Mouse (Mus musculus) intestine, embryonic 16.5 days (tissue): ENCODE data around the gene Rnps1. TPM values are rescaled to one million over a fixed set of nuclear protein-coding genes. Genes with fewer than 3 reads are reported as not detected.

Source experiments
- ATAC-seq: fragments of 200-750 bp; cut with Nextera tagmentation; 2 replicates; pipeline ENCODE4 v1.8.0; 2017; ENCODE audit warnings: moderate TSS enrichment, moderate library complexity
- H3K27ac ChIP-seq: fragments of 300-500 bp; sonication (generic); 2 replicates; pipeline ENCODE4 v1.5.1; 2014; ENCODE audit warnings: mild to moderate bottlenecking, low read length
- H3K27me3 ChIP-seq: fragments of 300-500 bp; sonication (generic); replicated peaks from 2 replicates; pipeline ENCODE4 v1.6.1; 2014; ENCODE audit warnings: low read length, control low read depth, mixed read lengths; ENCODE audit not compliant: control insufficient read depth, insufficient read depth
- H3K36me3 ChIP-seq: fragments of 300-500 bp; sonication (generic); 2 replicates; pipeline ENCODE4 v1.6.1; 2014; ENCODE audit warnings: low read length, control low read depth; ENCODE audit not compliant: control insufficient read depth, insufficient read depth
- H3K4me1 ChIP-seq: fragments of 300-500 bp; sonication (generic); 2 replicates; pipeline ENCODE4 v1.6.1; 2014; ENCODE audit warnings: low read length, control low read depth, mixed read lengths; ENCODE audit not compliant: control insufficient read depth, insufficient read depth
- H3K4me2 ChIP-seq: fragments of 300-500 bp; sonication (generic); 2 replicates; pipeline ENCODE4 v1.6.1; 2014; ENCODE audit warnings: low read depth, low read length, control low read depth
- H3K4me3 ChIP-seq: fragments of 300-500 bp; sonication (generic); 2 replicates; pipeline ENCODE4 v1.5.1; 2014; ENCODE audit warnings: mild to moderate bottlenecking, low read length
- H3K9ac ChIP-seq: fragments of 300-500 bp; sonication (generic); 2 replicates; pipeline ENCODE4 v1.6.1; 2014; ENCODE audit warnings: low read depth, low read length
- H3K9me3 ChIP-seq: fragments of 300-500 bp; sonication (generic); 2 replicates; pipeline ENCODE4 v1.6.1; 2016; ENCODE audit warnings: low read length, control low read depth; ENCODE audit not compliant: control insufficient read depth
- WGBS: fragments of 180-500 bp; shearing (Covaris S2); extraction: QIAGEN DNeasy Blood & Tissue Kit; methylation state at CpG from one replicate; pipeline ENCODE4 v1.1.7; 2014; 5-methylcytosine and 5-hydroxymethylcytosine counted together
- polyA plus RNA-seq: library from polyadenylated mRNA; unstranded; fragments of >200 nt; fragmentation: Nextera tagmentation; extraction: Ambion mirVana; gene quantifications from 2 replicates; pipeline ENCODE4 v1.2.1, GENCODE M21; 2015

Gene Rnps1
- polyA plus RNA-seq, 1 experiment from 2014 or later = 248 TPM

DNA sequence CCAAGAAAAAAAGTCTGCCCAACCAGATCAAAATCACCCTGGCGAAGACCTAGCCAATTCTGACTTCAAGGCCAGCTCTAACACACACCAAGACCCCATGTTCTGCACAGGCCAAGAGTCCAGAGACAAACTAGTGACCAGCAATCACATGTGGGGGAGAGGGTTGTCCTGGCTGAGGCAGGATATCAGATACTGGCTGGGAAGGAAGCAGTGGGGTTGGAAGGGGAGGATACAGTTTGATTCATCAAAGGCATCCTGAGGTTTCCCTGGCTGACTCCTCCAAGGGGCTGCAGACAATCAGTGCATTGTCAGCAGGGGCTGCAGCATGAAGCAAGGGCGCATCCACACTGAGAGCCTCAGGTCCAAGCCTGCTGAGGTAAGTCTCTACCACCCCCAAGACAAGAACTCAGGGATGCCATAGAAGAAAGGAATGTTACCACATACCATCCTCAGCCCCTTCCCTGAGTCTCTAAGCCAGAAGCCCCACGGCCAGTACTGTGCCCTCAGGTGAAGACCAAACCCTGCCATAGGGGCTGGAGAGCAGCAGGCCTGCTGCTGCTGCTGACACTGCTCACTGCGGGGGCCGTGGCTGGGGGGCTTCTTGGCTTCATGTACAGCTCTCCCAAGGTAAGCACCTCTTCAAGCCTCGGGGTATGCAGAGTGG, 59.4 kb downstream of the Rnps1 start, which contains the start of gene Bricd5:
Gene Bricd5 (plus strand): TSS at position 273 of the 664 bp plus-strand sequence.
- peaks cover 26% of the 10 kb centered on the region for H3K36me3 ChIP-seq

DNA sequence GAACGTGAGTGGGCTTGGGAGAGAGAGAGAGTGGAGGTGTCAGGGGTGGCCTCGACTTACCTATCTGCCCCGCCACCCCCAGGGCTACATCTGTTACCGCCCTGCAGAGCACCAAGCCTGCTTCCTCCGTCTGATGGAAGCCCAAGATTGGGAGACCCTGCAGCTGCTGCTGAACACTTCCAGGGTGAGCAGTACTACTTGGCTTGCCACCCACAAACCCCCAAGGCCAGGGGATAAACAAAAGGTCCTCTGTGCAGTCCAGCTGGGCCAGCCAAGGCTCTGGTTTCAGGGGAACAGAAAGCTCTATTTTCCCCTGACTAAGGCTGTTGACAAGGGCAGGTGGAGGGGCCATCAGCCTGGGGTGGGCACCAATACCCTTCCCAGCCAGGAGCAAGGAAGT, 60.2 kb downstream of the Rnps1 start:
- H3K9me3 ChIP-seq = no peaks in the 10 kb centered on the region
- peak overlapping the region; percentile 95 for H3K27ac ChIP-seq

More for the DNA sequence above, 59.4 kb downstream of the Rnps1 start, which contains the start of gene Bricd5:
- Histone ChIP-seq H3K27ac (peak within 1 kb of the TSS; percentile 95), H3K27me3 (no peaks in the 10 kb centered on the region), H3K4me1 (peaks cover 37% of the 10 kb centered on the region), H3K4me2 (peak within 1 kb of the TSS; percentile 92), H3K9ac (peak within 1 kb of the TSS; percentile 96), H3K4me3 (peak within 1 kb of the TSS; percentile 93), H3K9me3 (no peaks in the 10 kb centered on the region)
- WGBS = 74% methylated on average over 6 of the region's 6 CpGs
- no peak for ATAC-seq

More for the DNA sequence above, 60.2 kb downstream of the Rnps1 start:
- ATAC-seq = no peak
- 71% methylated on average over 5 of the region's 5 CpGs for WGBS
- H3K4me1 ChIP-seq = peaks cover 37% of the 10 kb centered on the region
- no peak overlapping the region for H3K9ac ChIP-seq
- H3K4me2 ChIP-seq = no peak overlapping the region
- no peak overlapping the region for H3K4me3 ChIP-seq
- peaks cover 26% of the 10 kb centered on the region for H3K36me3 ChIP-seq
- no peaks in the 10 kb centered on the region for H3K27me3 ChIP-seq

Other genes with a start within 250 kb of the Rnps1 start
- 783 and 890 TPM in 2 replicates for gene Atp6v0c, start 244.9 kb upstream of the Rnps1 start, polyA plus RNA-seq
- gene Tbc1d24, start 209.0 kb upstream of the Rnps1 start, polyA plus RNA-seq = 5.5 and 6.1 TPM in 2 replicates
- gene Ntn3, start 205.0 kb upstream of the Rnps1 start, polyA plus RNA-seq = 3.1 and 3.5 TPM in 2 replicates
- gene Tedc2, start 193.7 kb upstream of the Rnps1 start, polyA plus RNA-seq = 8.7 TPM in 2 replicates
- gene Ccnf, start 163.1 kb upstream of the Rnps1 start, polyA plus RNA-seq = 45.6 and 49.9 TPM in 2 replicates
- gene Abca17, start 63.5 kb upstream of the Rnps1 start, polyA plus RNA-seq = not detected in 2 replicates
- gene Abca3, start 62.6 kb upstream of the Rnps1 start, polyA plus RNA-seq = 9.6 and 11.3 TPM in 2 replicates
- 159 and 161 TPM in 2 replicates for gene Eci1, start 12.1 kb downstream of the Rnps1 start, polyA plus RNA-seq
- gene Dnase1l2, start 28.5 kb downstream of the Rnps1 start, polyA plus RNA-seq = 1.5 and 1.8 TPM in 2 replicates
- 26.1 and 27.1 TPM in 2 replicates for gene E4f1, start 55.7 kb downstream of the Rnps1 start, polyA plus RNA-seq
- gene Pgp, start 55.8 kb downstream of the Rnps1 start, polyA plus RNA-seq = 83.8 and 87.1 TPM in 2 replicates
- gene Bricd5, start 59.3 kb downstream of the Rnps1 start, polyA plus RNA-seq = 0.34 and 0.40 TPM in 2 replicates
- 25.1 and 26.0 TPM in 2 replicates for gene Mlst8, start 64.5 kb downstream of the Rnps1 start, polyA plus RNA-seq
- 1.1 and 1.4 TPM in 2 replicates for gene Caskin1, start 74.0 kb downstream of the Rnps1 start, polyA plus RNA-seq
- gene Traf7, start 113.4 kb downstream of the Rnps1 start, polyA plus RNA-seq = 81.9 and 87.6 TPM in 2 replicates
- 5.2 and 6.6 TPM in 2 replicates for gene Rab26, start 119.6 kb downstream of the Rnps1 start, polyA plus RNA-seq
- gene Pkd1, start 135.3 kb downstream of the Rnps1 start, polyA plus RNA-seq = 12.2 and 13.5 TPM in 2 replicates
- 38.5 and 41.8 TPM in 2 replicates for gene Tsc2, start 218.1 kb downstream of the Rnps1 start, polyA plus RNA-seq
- gene Nthl1, start 218.1 kb downstream of the Rnps1 start, polyA plus RNA-seq = 17.2 and 18.1 TPM in 2 replicates
- 37.5 and 38.6 TPM in 2 replicates for gene Slc9a3r2, start 235.8 kb downstream of the Rnps1 start, polyA plus RNA-seq
- 0.29 TPM in 1 of 2 replicates, not detected in the other for gene Npw, start 243.9 kb downstream of the Rnps1 start, polyA plus RNA-seq